Mouse (Mus musculus) kidney, adult 18-20 months (tissue): Measurements from ENCODE around the gene Katnal1.

ENCODE experiments used
- DNase-seq: peaks from one replicate; pipeline ENCODE4 v3.0.0; 2021

Gene Katnal1

GRCm38 (mm10) chr5:148924586-148924985 is 4.5 kb downstream of the Katnal1 start:
- no peak for DNase-seq

- no peak for DNase-seq
These were observed 5.1 kb downstream of the Katnal1 start for GRCm38 (mm10) chr5:148924051-148924450.

GRCm38 (mm10) chr5:148923408-148923807 is 5.7 kb downstream of the Katnal1 start:
- DNase-seq, result no peak

- DNase-seq, result no peak
These were observed 6.3 kb downstream of the Katnal1 start for GRCm38 (mm10) chr5:148922773-148923172.

GRCm38 (mm10) chr5:148918049-148918448 is 11.1 kb downstream of the Katnal1 start:
- DNase-seq, result no peak

- no peak for DNase-seq
These were observed 12.3 kb downstream of the Katnal1 start for GRCm38 (mm10) chr5:148916775-148917174.

GRCm38 (mm10) chr5:148912262-148912661 is 16.9 kb downstream of the Katnal1 start:
- DNase-seq, result no peak

GRCm38 (mm10) chr5:148910066-148910465 is 19.1 kb downstream of the Katnal1 start:
- no peak for DNase-seq

- DNase-seq, result peak; percentile 36
These were observed 19.7 kb downstream of the Katnal1 start for GRCm38 (mm10) chr5:148909402-148909801.

- DNase-seq, result no peak
These were observed 20.1 kb downstream of the Katnal1 start for GRCm38 (mm10) chr5:148909057-148909395.

GRCm38 (mm10) chr5:148908191-148909056 is 20.7 kb downstream of the Katnal1 start:
- DNase-seq, result no peak

GRCm38 (mm10) chr5:148906305-148906704 is 22.8 kb downstream of the Katnal1 start:
- no peak for DNase-seq

GRCm38 (mm10) chr5:148904846-148905245 is 24.3 kb downstream of the Katnal1 start:
- peak; percentile 69 for DNase-seq

- peak; percentile 61 for DNase-seq
These were observed 29.8 kb downstream of the Katnal1 start for GRCm38 (mm10) chr5:148899361-148899760.

- peak; percentile 47 for DNase-seq
These were observed 31.1 kb downstream of the Katnal1 start for GRCm38 (mm10) chr5:148897941-148898417.

- DNase-seq, result no peak
These were observed 31.9 kb downstream of the Katnal1 start for GRCm38 (mm10) chr5:148897069-148897702.

GRCm38 (mm10) chr5:148896515-148896914 is 32.6 kb downstream of the Katnal1 start:
- DNase-seq, result no peak

GRCm38 (mm10) chr5:148895833-148896232 is 33.3 kb downstream of the Katnal1 start:
- no peak for DNase-seq

- no peak for DNase-seq
These were observed 34.1 kb downstream of the Katnal1 start for GRCm38 (mm10) chr5:148895034-148895433.

GRCm38 (mm10) chr5:148890237-148890636 is 38.9 kb downstream of the Katnal1 start:
- no peak for DNase-seq

GRCm38 (mm10) chr5:148888032-148888431 is 41.1 kb downstream of the Katnal1 start:
- no peak for DNase-seq

GRCm38 (mm10) chr5:148885821-148886609 is 43.1 kb downstream of the Katnal1 start:
- no peak for DNase-seq

- DNase-seq, result no peak
These were observed 45.4 kb downstream of the Katnal1 start for GRCm38 (mm10) chr5:148883671-148884070.
